Mouse (Mus musculus): ENCODE results near the gene Dis3l. TPM values are rescaled to one million over a fixed set of nuclear protein-coding genes. Genes with fewer than 3 reads are reported as not detected.
"Not testable (repeated sequence)": the region's sequence is repeated elsewhere in the genome, so short reads cannot be mapped to it uniquely, and the experiment has no call there.

Gene Dis3l
- polyA plus RNA-seq, 1 experiment from 2014 or later = 6.9 TPM

GRCm38 (mm10) chr9:64272611-64273010 lies 68.5 kb downstream of the Dis3l start:
- no peaks in the 10 kb centered on the region for H3K36me3 ChIP-seq (ENCODE audit: control insufficient read depth, insufficient read depth, low read length)
- no peak overlapping the region for H3K9ac ChIP-seq (ENCODE audit: low read length)
- WGBS = 36% methylated on average over 7 of the region's 7 CpGs
- no peak overlapping the region for H3K27ac ChIP-seq (replicated peaks)
- H3K4me1 ChIP-seq (replicated peaks; ENCODE audit: control insufficient read depth, insufficient read depth) = no peaks in the 10 kb centered on the region
- TF ChIP-seq EP300 (optimal IDR thresholded peaks at IDR 0.05) (no peak), CTCF (IDR thresholded peaks at IDR 0.05; ENCODE audit: low read depth) (peak; percentile 79)
- H3K4me2 ChIP-seq (replicated peaks; ENCODE audit: low read depth) = no peak overlapping the region
- no peak overlapping the region for H3K4me3 ChIP-seq (ENCODE audit: low read depth, low read length)
- peak; percentile 61 for DNase-seq (ENCODE audit: low spot score)
- ATAC-seq (ENCODE audit: low FRiP score, low TSS enrichment) = peak; percentile 46; the same call in 1 of the 2 replicates
- H3K27me3 ChIP-seq (ENCODE audit: control insufficient read depth, insufficient read depth, low read length) = no peaks in the 10 kb centered on the region
- no peaks in the 10 kb centered on the region for H3K9me3 ChIP-seq (ENCODE audit: control insufficient read depth, low read length)

- TF ChIP-seq EP300 (optimal IDR thresholded peaks at IDR 0.05) (no peak), CTCF (IDR thresholded peaks at IDR 0.05; ENCODE audit: low read depth) (no peak)
- H3K4me3 ChIP-seq (ENCODE audit: low read depth, low read length) = no peak overlapping the region
- no peak for ATAC-seq (ENCODE audit: low FRiP score, low TSS enrichment)
- H3K27me3 ChIP-seq (ENCODE audit: control insufficient read depth, insufficient read depth, low read length) = no peaks in the 10 kb centered on the region
- H3K4me2 ChIP-seq (replicated peaks; ENCODE audit: low read depth) = no peak overlapping the region
- H3K4me1 ChIP-seq (replicated peaks; ENCODE audit: control insufficient read depth, insufficient read depth) = no peaks in the 10 kb centered on the region
- no peaks in the 10 kb centered on the region for H3K9me3 ChIP-seq (ENCODE audit: control insufficient read depth, low read length)
- WGBS = 65% methylated on average over 3 of the region's 3 CpGs
- DNase-seq (ENCODE audit: low spot score) = no peak
- no peaks in the 10 kb centered on the region for H3K36me3 ChIP-seq (ENCODE audit: control insufficient read depth, insufficient read depth, low read length)
- no peak overlapping the region for H3K27ac ChIP-seq (replicated peaks)
- no peak overlapping the region for H3K9ac ChIP-seq (ENCODE audit: low read length)
Observed at GRCm38 (mm10) chr9:64271249-64271648, 69.8 kb downstream of the Dis3l start.

GRCm38 (mm10) chr9:64268836-64269235 lies 72.3 kb downstream of the Dis3l start:
- not testable (repeated sequence) for H3K4me2 ChIP-seq (replicated peaks; ENCODE audit: low read depth); H3K9me3 ChIP-seq (ENCODE audit: control insufficient read depth, low read length); H3K9ac ChIP-seq (ENCODE audit: low read length); H3K27ac ChIP-seq (replicated peaks); H3K27me3 ChIP-seq (ENCODE audit: control insufficient read depth, insufficient read depth, low read length); H3K36me3 ChIP-seq (ENCODE audit: control insufficient read depth, insufficient read depth, low read length); ATAC-seq (ENCODE audit: low FRiP score, low TSS enrichment); H3K4me1 ChIP-seq (replicated peaks; ENCODE audit: control insufficient read depth, insufficient read depth); H3K4me3 ChIP-seq (ENCODE audit: low read depth, low read length); DNase-seq (ENCODE audit: low spot score)
- WGBS = 92% methylated on average over 8 of the region's 8 CpGs

- no peak for TF ChIP-seq EP300 (optimal IDR thresholded peaks at IDR 0.05)
- no peak for TF ChIP-seq CTCF (IDR thresholded peaks at IDR 0.05; ENCODE audit: low read depth)
Observed at GRCm38 (mm10) chr9:64268196-64268595, 72.9 kb downstream of the Dis3l start.

GRCm38 (mm10) chr9:64267231-64267630 lies 73.9 kb downstream of the Dis3l start:
- no peak overlapping the region for H3K4me2 ChIP-seq (replicated peaks; ENCODE audit: low read depth)
- WGBS = 85% methylated on average over 1 of the region's 1 CpGs
- no peaks in the 10 kb centered on the region for H3K4me1 ChIP-seq (replicated peaks; ENCODE audit: control insufficient read depth, insufficient read depth)
- H3K27me3 ChIP-seq (ENCODE audit: control insufficient read depth, insufficient read depth, low read length) = no peaks in the 10 kb centered on the region
- H3K9ac ChIP-seq (ENCODE audit: low read length) = no peak overlapping the region
- TF ChIP-seq CTCF (IDR thresholded peaks at IDR 0.05; ENCODE audit: low read depth) (no peak), EP300 (optimal IDR thresholded peaks at IDR 0.05) (no peak)
- ATAC-seq (ENCODE audit: low FRiP score, low TSS enrichment) (no peak), DNase-seq (ENCODE audit: low spot score) (no peak)
- no peak overlapping the region for H3K4me3 ChIP-seq (ENCODE audit: low read depth, low read length)
- no peaks in the 10 kb centered on the region for H3K36me3 ChIP-seq (ENCODE audit: control insufficient read depth, insufficient read depth, low read length)
- H3K9me3 ChIP-seq (ENCODE audit: control insufficient read depth, low read length) = no peaks in the 10 kb centered on the region
- H3K27ac ChIP-seq (replicated peaks) = no peak overlapping the region

More at GRCm38 (mm10) chr9:64268196-64268595, 72.9 kb downstream of the Dis3l start:
- Histone ChIP-seq H3K4me3 (ENCODE audit: low read depth, low read length) (no peak overlapping the region), H3K9ac (ENCODE audit: low read length) (no peak overlapping the region), H3K36me3 (ENCODE audit: control insufficient read depth, insufficient read depth, low read length) (no peaks in the 10 kb centered on the region), H3K9me3 (ENCODE audit: control insufficient read depth, low read length) (no peaks in the 10 kb centered on the region), H3K4me2 (replicated peaks; ENCODE audit: low read depth) (no peak overlapping the region), H3K4me1 (replicated peaks; ENCODE audit: control insufficient read depth, insufficient read depth) (no peaks in the 10 kb centered on the region), H3K27ac (replicated peaks) (no peak overlapping the region), H3K27me3 (ENCODE audit: control insufficient read depth, insufficient read depth, low read length) (no peaks in the 10 kb centered on the region)
- WGBS = 64% methylated on average over 10 of the region's 10 CpGs
- ATAC-seq (ENCODE audit: low FRiP score, low TSS enrichment) (no peak), DNase-seq (ENCODE audit: low spot score) (no peak)

- 31% methylated on average over 1 of the region's 1 CpGs for WGBS
- no peak for ATAC-seq (ENCODE audit: low FRiP score, low TSS enrichment)
- no peak overlapping the region for H3K9ac ChIP-seq (ENCODE audit: low read length)
- no peak for DNase-seq (ENCODE audit: low spot score)
- no peak overlapping the region for H3K4me3 ChIP-seq (ENCODE audit: low read depth, low read length)
- no peaks in the 10 kb centered on the region for H3K27me3 ChIP-seq (ENCODE audit: control insufficient read depth, insufficient read depth, low read length)
- H3K27ac ChIP-seq (replicated peaks) = no peak overlapping the region
- TF ChIP-seq EP300 (optimal IDR thresholded peaks at IDR 0.05) (no peak), CTCF (IDR thresholded peaks at IDR 0.05; ENCODE audit: low read depth) (no peak)
- no peak overlapping the region for H3K4me2 ChIP-seq (replicated peaks; ENCODE audit: low read depth)
- H3K9me3 ChIP-seq (ENCODE audit: control insufficient read depth, low read length) = no peaks in the 10 kb centered on the region
- H3K4me1 ChIP-seq (replicated peaks; ENCODE audit: control insufficient read depth, insufficient read depth) = no peaks in the 10 kb centered on the region
- no peaks in the 10 kb centered on the region for H3K36me3 ChIP-seq (ENCODE audit: control insufficient read depth, insufficient read depth, low read length)
Observed at GRCm38 (mm10) chr9:64264813-64265212, 76.3 kb downstream of the Dis3l start.
